Mouse (Mus musculus): ENCODE results near the gene Odf4.
A peak's percentile ranks its signal among the peaks of the same experiment; 100 is the strongest.

Odf4 gene

DNA sequence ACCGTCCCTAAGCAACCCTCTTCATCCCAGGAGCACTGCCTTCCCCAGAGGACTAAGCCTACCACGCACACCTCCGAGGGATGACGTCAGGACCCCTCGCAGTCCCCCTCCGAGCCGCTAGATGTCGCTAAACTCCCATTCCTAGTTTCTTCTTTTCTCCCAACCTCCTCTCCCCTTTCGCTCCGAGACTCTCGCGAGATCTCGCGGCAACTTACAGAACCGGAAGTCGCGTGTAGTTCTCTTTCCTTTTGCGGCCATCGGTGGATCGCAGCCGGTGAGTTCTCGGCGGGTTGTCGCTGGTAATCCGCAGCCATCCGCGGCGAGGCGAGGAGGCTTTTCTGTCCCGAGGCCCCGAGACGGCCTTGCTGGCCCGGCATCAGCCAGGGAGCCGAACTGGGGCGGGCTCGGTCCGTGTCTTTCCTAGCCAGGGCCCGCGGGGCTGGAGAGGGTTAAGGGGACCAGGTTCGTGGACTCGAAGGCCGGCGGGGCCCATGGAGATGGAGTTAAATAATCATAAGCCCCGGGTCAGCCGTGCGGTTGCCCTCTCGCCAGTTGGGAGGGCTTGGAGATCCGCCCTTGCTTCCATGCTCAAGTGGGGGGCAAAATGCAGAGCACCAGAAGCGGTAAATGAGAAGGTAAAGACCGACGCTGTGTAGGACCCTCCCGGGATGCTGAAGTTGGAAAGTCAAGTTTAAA lies 25.4 kb downstream of the Odf4 start, which contains the start of gene Rpl26:
TSS of gene Rpl26 (plus strand) at position 233 of the 696 bp plus-strand sequence.
- DNase-seq = peak; percentile 99

DNA sequence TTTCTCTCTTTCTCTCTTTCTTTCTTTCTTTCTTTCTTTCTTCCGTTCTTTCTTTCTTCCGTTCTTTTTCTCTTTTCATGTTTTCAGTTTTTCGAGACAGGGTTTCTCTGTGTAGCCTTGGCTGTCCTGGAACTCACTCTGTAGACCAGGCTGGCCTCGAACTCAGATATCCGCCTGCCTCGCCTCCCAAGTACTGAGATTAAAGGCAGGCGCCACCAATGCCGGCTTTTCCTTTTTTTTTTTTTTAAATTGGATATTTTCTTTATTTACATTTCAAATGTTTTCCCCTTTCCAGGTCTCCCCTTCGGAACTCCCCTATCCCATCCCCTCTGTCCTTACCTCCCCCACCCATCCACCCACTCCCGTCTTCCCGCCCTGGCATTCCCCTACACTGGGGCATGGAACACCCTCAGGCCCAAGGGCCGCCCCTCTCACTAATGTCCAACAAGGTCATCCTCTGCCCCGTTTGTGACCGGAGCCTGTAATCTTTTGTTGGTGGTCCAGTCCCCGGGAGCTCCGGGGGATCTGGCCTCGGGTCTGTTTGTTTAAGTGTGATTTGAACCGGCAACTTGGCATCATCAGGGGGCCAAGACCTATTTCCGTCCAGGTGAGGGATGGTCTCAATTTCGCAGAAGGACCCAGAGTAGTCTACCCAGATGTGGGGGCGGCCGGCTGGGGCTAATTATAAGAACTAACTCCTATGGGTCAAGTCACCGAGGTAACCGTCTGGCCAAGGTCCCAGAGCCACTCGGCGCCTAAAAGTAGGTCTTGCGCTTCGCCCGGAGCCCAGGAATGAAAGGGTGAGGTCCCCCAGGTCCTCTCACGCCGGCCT lies 26.1 kb downstream of the Odf4 start:
- no peak for DNase-seq

DNA sequence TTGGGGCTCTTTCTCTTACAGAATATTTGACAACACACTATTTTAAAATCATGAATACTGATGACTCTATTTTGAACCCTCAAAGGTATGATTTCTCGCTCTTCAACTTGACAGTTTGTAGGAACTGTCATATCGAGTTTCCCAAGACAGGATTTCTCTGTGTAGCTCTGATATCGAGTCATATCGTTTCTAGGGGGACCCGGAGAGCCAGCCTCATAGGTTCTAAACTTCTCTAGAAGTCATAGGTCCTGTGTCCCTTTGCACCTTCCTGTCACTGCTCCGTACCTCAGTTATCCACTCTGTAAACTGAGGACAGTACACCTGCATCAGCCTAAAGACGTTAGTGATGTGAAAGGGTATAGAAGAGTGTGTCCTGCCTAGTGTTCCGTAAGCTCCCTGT lies 27.1 kb downstream of the Odf4 start:
- DNase-seq = no peak

DNA sequence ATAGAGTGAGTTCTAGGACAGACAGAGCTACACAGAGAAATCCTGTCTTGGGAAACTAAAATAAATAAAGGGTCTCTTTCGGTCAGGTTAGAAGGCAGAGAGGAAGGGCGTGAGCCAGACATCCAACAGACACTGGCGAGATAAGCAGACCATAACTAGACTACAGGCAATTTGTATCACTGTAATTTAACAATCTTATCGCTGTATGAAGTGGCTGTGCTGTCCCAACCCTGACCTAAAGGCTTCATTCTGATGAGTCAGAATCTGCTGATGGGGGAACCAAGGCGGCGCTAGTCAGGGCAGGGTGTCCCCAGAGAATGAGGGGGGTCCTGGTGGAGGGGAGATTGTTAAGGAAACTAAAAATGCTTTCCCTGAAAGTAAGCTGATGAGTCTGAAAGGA lies 28.1 kb downstream of the Odf4 start:
- no peak for DNase-seq

DNA sequence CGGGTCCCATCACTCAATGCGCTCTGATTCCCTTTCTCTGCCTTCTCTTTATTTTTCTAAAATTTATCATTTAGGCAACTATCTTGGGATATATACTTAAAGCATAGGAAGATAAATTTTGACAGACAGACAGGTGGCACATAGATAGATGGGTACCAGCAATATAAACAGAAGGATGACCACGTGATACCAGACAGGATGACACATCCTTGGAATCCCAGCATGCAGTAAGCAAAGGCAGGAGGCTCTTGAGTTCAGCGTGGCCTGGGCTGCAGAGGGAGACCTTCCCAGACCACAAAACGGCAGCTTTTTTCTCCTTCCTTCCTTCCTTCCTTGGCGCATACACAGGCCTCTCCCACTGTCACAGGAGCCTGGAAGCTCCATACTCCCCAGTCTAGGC lies 29.0 kb downstream of the Odf4 start:
- DNase-seq = no peak

DNA sequence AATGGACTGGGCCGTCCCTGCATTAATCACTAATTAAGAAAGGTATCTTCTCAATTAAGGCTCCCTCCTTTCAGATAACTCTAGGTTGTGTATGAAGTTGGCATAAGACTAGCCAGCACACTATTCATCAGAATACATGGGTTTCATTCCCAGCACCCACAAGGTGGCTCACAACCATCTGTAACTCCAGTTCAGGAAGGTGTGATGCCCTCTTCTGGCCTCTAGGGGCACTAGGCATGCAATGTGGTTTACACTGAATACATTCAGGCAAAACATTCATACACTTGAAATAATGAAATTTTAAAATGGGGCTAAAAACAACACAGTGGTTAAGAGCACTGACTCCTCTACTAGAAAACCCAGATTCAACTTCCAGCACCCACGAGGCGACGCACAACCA lies 29.8 kb downstream of the Odf4 start:
- no peak for DNase-seq

DNA sequence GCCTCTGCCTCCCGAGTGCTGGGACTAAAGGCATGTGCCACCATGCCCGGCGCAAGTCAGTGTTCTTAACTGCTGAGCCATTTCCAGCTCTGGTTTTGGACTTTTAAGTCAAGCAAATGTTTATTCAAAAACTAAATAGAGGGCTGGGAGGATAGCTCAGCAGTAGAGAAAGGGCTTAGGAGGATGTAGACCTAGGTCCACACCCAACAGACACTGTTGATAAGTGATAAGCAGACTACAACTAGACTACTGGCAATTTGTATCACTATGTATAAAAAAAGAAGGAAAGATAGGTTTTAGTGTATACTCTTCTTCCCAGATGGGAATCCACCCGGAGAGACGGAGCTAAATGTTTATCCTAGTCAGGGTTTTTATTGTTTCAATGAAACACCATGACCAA lies 30.6 kb downstream of the Odf4 start:
- no peak for DNase-seq

DNA sequence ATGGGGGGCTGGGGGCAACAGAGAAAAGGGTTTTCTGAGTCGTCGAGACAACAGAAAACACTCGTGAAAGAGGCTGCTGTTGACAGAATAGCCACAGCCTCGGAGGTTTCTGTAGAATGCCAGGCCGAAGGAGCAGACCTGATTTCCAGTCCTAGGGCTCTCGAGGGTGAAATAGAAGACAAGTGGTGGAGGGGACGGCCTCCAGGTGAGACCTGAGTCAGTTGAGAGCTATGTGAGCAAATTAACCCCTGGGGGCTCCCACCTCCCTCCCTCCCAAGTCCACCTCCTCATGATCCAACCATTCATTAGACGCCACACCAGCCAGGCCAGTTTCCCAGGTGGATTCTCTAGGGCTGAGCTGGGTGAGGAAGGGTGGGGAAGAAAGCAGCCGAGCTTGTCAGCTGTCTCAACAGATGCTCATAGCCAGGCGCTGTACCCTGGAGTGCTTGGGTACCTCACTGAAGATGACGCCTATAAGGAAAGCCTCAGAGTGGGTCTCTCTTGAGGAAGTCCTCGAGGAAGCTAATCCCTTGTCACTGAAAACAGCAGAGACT lies 32.9 kb downstream of the Odf4 start:
- DNase-seq = no peak

DNA sequence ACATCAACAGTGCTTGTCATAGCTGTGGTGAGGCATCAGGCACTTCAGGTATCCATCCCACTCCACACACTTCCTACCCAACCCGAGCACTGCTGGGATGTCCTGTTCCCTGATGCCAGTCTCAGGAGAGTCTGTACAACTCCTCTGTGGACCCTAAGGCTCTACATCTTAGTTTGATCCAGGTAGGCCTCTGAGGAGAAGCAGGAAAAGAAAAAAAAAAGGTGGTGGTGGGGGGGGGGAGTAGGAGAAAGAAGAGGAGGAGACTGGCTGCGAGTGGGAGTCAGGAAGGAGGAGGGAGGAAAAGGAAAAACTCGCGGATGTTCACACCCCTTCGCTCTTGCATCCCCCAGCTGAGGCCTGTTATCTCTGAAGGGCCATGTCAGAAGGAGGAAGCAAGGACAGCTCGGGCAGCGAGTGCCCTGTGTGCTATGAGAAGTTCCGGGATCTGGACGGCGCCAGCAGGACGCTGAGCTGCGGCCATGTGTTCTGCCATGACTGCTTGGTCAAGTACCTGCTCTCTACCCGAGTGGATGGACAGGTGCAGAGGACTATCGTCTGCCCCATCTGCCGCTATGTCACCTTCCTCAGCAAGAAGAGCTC lies 34.5 kb downstream of the Odf4 start:
- no peak for DNase-seq

DNA sequence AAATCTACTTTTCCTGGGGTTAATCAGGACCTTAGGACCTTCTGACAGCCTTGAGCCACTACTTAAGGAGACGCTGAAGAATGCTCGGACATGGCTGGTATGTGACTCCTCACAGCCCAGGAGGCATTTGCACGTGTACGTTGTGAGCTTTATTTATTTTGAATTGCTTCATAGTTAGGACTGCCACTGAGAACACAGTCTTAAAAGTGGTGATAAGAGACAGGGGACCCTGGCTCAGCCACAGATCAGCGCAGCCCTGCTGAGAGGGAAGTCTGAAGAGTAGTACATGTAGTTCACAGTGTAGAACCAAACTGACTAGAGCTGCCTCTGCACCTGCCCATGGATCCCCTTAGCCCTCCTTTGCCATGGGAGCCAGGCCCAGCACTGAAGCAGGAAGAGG lies 35.1 kb downstream of the Odf4 start:
- DNase-seq = no peak

DNA sequence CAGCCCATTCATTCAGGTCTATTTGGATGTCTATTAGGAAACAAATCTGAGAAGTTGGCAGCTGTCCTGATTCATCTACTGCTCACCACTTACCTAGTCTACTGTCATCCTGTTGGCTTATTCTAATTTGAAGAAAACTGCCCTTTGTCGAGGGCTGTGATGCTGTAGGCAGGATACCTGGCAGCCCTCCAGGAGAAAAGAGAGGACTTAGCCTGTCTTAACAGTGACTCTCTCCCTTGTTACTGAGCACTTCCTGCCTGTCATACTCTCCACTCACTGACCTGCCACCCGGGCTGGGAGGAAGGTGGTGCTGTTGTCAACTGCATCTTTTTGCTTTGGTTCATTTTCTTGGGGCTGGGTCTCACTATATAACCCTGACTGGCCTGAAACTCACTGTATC lies 36.3 kb downstream of the Odf4 start:
- no peak for DNase-seq

DNA sequence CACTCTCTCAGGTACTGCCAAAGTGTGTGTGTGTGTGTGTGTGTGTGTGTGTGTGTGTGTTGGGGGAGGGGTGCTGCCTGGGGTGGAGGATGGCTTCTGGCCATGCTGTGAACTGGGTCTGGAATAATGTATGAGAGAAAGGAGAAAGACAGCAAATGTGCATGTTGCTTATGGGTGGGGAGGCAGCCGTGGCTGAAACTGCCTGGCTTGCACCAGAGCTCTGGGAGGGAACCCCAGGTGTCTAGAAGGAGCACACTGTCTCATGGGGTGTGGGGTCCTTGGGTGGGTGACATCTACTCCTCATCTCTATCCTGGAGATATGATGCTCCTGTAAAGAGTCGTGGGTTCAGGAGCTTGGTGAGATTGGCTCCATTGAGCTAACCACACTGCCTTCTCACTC lies 38.2 kb downstream of the Odf4 start:
- DNase-seq = no peak

DNA sequence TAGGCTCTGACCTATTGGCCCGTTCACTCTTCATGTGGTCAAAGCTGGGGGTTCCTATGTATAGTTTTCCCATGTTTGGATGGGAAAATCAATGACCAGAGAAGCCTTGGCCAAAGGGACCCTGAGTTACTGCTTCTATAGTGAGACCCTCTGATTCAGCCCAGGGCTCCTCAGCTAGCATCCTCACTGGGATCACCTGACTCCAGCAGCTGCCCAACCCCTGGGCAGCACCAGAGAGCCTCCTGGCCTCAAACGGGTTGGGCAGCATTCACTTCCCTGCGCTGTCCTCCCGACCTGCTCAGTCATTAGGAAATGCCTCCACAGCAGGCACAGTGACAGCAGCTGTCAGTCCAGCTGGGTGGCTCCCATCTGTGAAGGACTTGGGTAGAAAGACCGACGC lies 38.6 kb downstream of the Odf4 start, which contains the start of gene Rnf222:
TSS of gene Rnf222 (plus strand) at position 301 of the 400 bp plus-strand sequence.
- DNase-seq = no peak

DNA sequence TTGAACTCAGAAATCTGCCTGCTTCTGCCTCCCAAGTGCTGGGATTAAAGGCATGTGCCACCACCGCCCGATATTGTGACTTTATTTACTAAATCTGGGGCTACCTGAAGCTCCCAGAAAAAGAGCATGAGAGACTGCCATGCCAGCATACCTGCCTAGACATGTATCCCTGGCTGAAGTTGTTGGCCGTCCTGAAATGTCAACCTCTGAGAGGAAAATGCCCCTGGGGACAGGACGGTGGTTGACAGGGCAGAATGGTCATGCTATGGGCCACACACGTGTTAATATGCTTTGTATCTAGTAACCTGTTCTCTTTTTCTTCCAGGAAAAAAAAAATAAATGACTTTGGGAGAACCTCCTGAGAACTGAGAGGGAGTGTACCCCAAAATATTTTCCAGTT lies 40.8 kb downstream of the Odf4 start:
- no peak for DNase-seq

DNA sequence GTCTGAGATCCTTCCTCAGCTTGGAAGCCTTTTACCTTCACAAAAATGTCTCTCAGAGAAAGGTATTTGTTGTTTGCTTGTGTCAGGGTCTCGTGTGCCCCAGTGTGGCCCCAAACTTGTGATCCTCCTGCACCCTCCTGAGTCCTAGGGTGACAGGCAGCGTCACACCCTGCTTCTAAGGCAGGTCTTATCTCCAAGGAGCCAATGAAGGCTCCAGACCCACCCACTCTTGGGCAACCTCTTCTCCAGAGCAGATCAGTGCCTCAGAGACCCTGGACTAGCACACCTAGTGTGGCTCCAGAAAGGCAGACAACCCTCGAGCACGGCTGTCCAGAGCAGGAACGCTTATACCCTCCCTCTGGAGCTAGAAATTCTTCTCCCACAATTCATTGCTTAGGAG lies 42.5 kb downstream of the Odf4 start:
- DNase-seq = no peak

DNA sequence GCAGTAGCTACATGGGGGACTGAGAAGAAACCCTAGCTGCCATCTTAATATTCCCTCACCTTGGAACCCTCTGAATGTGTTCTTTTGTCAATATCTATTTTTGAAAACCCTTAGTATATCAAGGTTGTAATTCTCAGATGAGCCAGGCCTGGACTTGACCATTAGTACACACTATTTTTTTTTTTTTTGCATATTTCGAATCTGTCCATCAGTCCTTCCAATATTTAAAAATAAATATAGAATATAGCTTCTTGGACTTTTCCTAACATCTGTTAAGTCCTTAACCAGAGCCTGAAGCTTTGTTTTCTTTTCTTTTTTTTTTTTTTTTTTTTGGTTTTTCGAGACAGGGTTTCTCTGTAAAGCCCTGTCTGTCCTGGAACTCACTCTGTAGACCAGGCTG lies 43.0 kb downstream of the Odf4 start:
- no peak for DNase-seq

DNA sequence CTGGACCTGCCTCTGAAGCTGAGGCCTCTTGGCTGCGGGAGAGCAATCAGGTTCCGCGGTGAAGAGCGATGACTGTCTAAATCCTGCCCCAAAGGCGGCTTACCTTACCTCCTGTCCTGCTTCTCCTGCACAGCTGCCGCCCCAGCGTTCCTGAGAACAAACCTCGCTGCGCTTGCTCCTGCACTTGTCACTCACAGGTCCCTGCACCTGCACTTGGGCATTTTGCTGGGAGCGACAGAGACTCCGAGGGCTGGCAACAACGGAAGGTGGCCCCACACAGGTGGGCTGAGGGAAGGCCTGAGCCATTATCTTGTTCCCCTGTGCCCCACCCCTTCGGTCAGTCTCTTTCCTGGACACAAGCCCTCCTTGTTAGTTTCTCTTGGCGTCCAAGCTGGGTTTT lies 44.8 kb downstream of the Odf4 start:
- no peak for DNase-seq

DNA sequence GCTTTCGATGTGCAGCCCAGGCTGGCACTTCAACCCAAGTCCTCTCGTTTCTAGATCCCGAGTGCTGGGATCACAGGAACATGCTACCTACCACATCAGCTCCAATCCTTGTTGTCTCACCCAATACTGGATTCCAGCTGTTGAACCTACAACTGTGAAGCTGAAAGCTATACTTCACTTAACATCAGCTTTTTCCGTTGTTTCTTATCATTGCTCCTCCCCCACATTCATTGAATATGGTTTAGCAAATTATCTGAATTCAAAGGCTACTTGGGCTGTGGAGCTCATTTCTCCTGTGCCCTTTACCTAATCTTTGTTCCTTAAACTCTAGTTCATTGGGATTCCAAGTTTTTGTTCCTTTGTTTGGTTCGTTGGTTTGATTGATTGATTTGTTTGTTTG lies 48.1 kb downstream of the Odf4 start:
- no peak for DNase-seq

DNA sequence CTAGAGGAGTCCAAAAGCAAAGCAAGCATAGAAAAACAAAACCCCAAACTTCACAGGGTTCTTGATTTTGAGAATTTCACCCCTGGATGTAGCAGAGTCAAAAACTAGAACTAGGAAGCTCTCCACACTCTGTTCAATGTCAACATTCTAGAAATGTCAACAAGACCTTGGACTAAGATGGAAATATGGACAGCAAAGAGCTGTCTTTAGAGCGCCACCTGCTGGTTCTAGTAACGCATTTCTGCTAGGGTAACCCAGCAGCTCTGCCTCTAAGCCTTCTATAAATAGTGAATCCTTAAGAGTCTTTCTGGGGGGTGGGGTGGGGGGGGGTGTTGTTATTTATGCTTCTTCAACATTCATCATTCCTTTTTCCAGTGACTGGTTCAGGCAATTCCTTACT lies 52.0 kb downstream of the Odf4 start:
- DNase-seq = peak; percentile 59

Data from cerebellum, adult 8-10 months (tissue).